Mouse (Mus musculus): ENCODE results near the gene Adamts3. TPM values are rescaled to one million over a fixed set of nuclear protein-coding genes. Genes with fewer than 3 reads are reported as not detected.
A peak's percentile ranks its signal among the peaks of the same experiment; 100 is the strongest.

Gene Adamts3
- 5.8 and 10.3 TPM in 2 replicates for total RNA-seq (2015)
- 3.9 and 6.9 TPM in 2 replicates for total RNA-seq (2017)

- ATAC-seq (replicated peaks; ENCODE audit: poor library complexity), result peak; percentile 57
Observed at GRCm38 (mm10) chr5:89883051-89883907, at the start of gene Adamts3. Adamts3 (minus strand) TSS chr5:89883334.

- peak; percentile 95 for ATAC-seq (replicated peaks; ENCODE audit: poor library complexity)
Observed at GRCm38 (mm10) chr5:89931511-89931910, 48.4 kb upstream of the Adamts3 start.

GRCm38 (mm10) chr5:89912359-89912758 lies 29.2 kb upstream of the Adamts3 start:
- no peak for ATAC-seq (replicated peaks; ENCODE audit: poor library complexity)

- ATAC-seq (replicated peaks; ENCODE audit: poor library complexity), result no peak
Observed at GRCm38 (mm10) chr5:89911950-89912349, 28.8 kb upstream of the Adamts3 start.

- no peak for ATAC-seq (replicated peaks; ENCODE audit: poor library complexity)
Observed at GRCm38 (mm10) chr5:89911508-89911907, 28.4 kb upstream of the Adamts3 start.

GRCm38 (mm10) chr5:89906884-89907431 lies 23.8 kb upstream of the Adamts3 start:
- ATAC-seq (replicated peaks; ENCODE audit: poor library complexity), result no peak

- ATAC-seq (replicated peaks; ENCODE audit: poor library complexity), result no peak
Observed at GRCm38 (mm10) chr5:89901026-89901425, 17.9 kb upstream of the Adamts3 start.

GRCm38 (mm10) chr5:89897495-89897894 lies 14.4 kb upstream of the Adamts3 start:
- peak; percentile 93 for ATAC-seq (replicated peaks; ENCODE audit: poor library complexity)

- peak; percentile 35 for ATAC-seq (replicated peaks; ENCODE audit: poor library complexity)
Observed at GRCm38 (mm10) chr5:89895520-89895919, 12.4 kb upstream of the Adamts3 start.

- ATAC-seq (replicated peaks; ENCODE audit: poor library complexity), result no peak
Observed at GRCm38 (mm10) chr5:89884991-89885390, 1.9 kb upstream of the Adamts3 start.

GRCm38 (mm10) chr5:89883908-89884204 lies 722 bp upstream of the Adamts3 start:
- peak; percentile 16; the same call in 1 of the 2 replicates for ATAC-seq (replicated peaks; ENCODE audit: poor library complexity)

GRCm38 (mm10) chr5:89882091-89882734 lies 921 bp downstream of the Adamts3 start:
- peak; percentile 78 for ATAC-seq (replicated peaks; ENCODE audit: poor library complexity)

GRCm38 (mm10) chr5:89881425-89881824 lies 1.7 kb downstream of the Adamts3 start:
- ATAC-seq (replicated peaks; ENCODE audit: poor library complexity), result no peak

- ATAC-seq (replicated peaks; ENCODE audit: poor library complexity), result no peak
Observed at GRCm38 (mm10) chr5:89878866-89879392, 4.2 kb downstream of the Adamts3 start.

GRCm38 (mm10) chr5:89872661-89873060 lies 10.5 kb downstream of the Adamts3 start:
- no peak for ATAC-seq (replicated peaks; ENCODE audit: poor library complexity)

- no peak for ATAC-seq (replicated peaks; ENCODE audit: poor library complexity)
Observed at GRCm38 (mm10) chr5:89859603-89860002, 23.5 kb downstream of the Adamts3 start.

GRCm38 (mm10) chr5:89858837-89859236 lies 24.3 kb downstream of the Adamts3 start:
- ATAC-seq (replicated peaks; ENCODE audit: poor library complexity), result peak; percentile 79

- no peak for ATAC-seq (replicated peaks; ENCODE audit: poor library complexity)
Observed at GRCm38 (mm10) chr5:89846551-89846950, 36.6 kb downstream of the Adamts3 start.

- peak; percentile 84 for ATAC-seq (replicated peaks; ENCODE audit: poor library complexity)
Observed at GRCm38 (mm10) chr5:89844354-89844753, 38.8 kb downstream of the Adamts3 start.

GRCm38 (mm10) chr5:89843478-89843877 lies 39.7 kb downstream of the Adamts3 start:
- ATAC-seq (replicated peaks; ENCODE audit: poor library complexity), result peak; percentile 65

- ATAC-seq (replicated peaks; ENCODE audit: poor library complexity), result peak; percentile 54
Observed at GRCm38 (mm10) chr5:89839627-89840026, 43.5 kb downstream of the Adamts3 start.

GRCm38 (mm10) chr5:89821175-89821574 lies 62.0 kb downstream of the Adamts3 start:
- peak; percentile 39; the same call in 1 of the 2 replicates for ATAC-seq (replicated peaks; ENCODE audit: poor library complexity)

All from megakaryocyte progenitor cell, adult 5-6 weeks (primary cell).